Mouse (Mus musculus) heart, postnatal 10 days (tissue): ENCODE measurements around the gene Gm8138. TPM values are rescaled to one million over a fixed set of nuclear protein-coding genes. Genes with fewer than 3 reads are reported as not detected.
"Not testable (repeated sequence)": the region's sequence is repeated elsewhere in the genome, so short reads cannot be mapped to it uniquely, and the experiment has no call there.

Experiments used
- DNase-seq, 2 experiments: peaks; one replicate each; pipeline ENCODE4 v3.0.0; 2021
- intact Hi-C: fragments of 180-260 bp; cut with DNase I; formaldehyde crosslinking; loops from one replicate; pipeline ENCODE4 v1.15.1; 2025
- total RNA-seq, 2 experiments: library from RNA; stranded (reverse); gene quantifications; 2 replicates each; pipeline ENCODE4 v1.2.3; 2021

Gm8138 gene
- not detected for total RNA-seq

DNA sequence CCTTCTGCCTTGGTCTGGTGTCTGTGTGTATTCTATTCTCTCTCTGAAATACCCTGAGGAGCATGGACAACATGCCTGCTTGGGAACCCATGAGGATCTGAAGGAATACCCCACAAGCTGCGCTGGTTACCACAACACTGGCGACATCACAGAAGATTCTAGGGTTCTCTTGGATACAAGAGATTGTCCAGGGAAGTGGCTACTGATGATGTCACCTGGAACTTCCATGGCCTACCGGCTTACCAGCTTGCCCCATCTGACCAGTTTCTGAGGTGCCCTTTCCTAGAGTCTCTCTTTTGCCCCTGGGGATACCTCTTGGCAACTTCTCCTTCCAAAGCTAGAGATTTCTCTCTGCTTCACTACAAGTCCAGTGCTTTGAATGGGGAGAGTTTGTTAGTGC, at the start of gene Gm8138:
Gm8138 (minus strand) TSS at position 101 of the 400 bp plus-strand sequence.
- intact Hi-C loops, DNase-seq: not testable (repeated sequence)

DNA sequence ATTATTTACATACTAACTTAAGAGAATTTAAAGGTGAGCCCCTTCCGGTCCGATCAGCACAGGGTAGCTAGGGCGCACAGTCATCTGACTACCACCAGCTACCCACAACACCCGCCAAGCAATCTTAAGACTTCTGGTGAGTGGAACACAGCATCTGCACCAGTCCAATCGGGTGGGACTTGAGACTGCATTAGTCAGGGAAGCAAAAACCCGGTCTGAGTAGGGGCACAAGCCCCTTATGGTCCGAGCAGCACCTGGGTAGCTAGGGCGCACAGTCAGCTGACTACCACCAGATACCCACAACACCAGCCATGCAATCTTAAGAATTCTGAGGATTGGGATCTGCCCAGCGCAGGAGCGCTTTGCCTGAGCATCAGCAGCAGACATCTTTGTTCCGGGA, 54.4 kb downstream of the Gm8138 start:
- DNase-seq, intact Hi-C loops: not testable (repeated sequence)

Other genes with a start within 250 kb of the Gm8138 start
- not detected for gene Gm7233, start 236.5 kb downstream of the Gm8138 start, total RNA-seq
- gene Gm8122, start 181.0 kb downstream of the Gm8138 start, total RNA-seq: not detected
- gene Gm8126, start 157.7 kb downstream of the Gm8138 start, total RNA-seq: not detected
- gene Gm9732, start 141.3 kb downstream of the Gm8138 start, total RNA-seq: not detected
- not detected for gene Gm8127, start 122.5 kb downstream of the Gm8138 start, total RNA-seq
- gene 1700001F09Rik, start 68.5 kb downstream of the Gm8138 start, total RNA-seq: not detected
- under 1 TPM in 1 of 2 experiments, not detected in 1; 0.26 TPM for gene Gm5799, start 127.2 kb upstream of the Gm8138 start, total RNA-seq
- not detected for gene Gm17654, start 162.8 kb upstream of the Gm8138 start, total RNA-seq
- not detected for gene Gm10375, start 191.7 kb upstream of the Gm8138 start, total RNA-seq